Comparison of ENCODE assay signal across 11 mouse cellular contexts in genomic region chr4:53337784-53338183, GRCm38 (mm10).
A peak's percentile ranks its signal among the peaks of the same experiment; 100 is the strongest.
DNase-seq lines count a peak whose midpoint lies in the region; ATAC-seq lines count a peak whose summit lies in the region.
"Had no signal": no experiment of that assay in that cellular context is flagged by ENCODE, and none has a peak within 500 bp of the region (broad histone marks: within the 10 kb centered on the region; RNA-seq: fewer than 3 reads in every experiment).

No protein-coding gene starts in this region.

- H3K4me2 ChIP-seq in liver, embryonic 16.5 days (ENCODE audit: low read depth, low read length), result no peak overlapping the region
- no peak overlapping the region for H3K4me2 ChIP-seq in liver, embryonic 12.5 days
- H3K4me2 ChIP-seq: midbrain, embryonic 13.5 days had no signal

- H3K9me3 ChIP-seq in liver, embryonic 16.5 days (replicated peaks; ENCODE audit: control insufficient read depth, low read length), result no peaks in the 10 kb centered on the region; the same call in 1 of the 2 replicates
- peaks cover 6% of the 10 kb centered on the region for H3K9me3 ChIP-seq in liver, embryonic 12.5 days (replicated peaks)
- H3K9me3 ChIP-seq in embryonic facial prominence, embryonic 10.5 days, result peaks cover 6% of the 10 kb centered on the region; the same call in 1 of the 2 replicates

- no peak overlapping the region for H3K27ac ChIP-seq in liver, embryonic 16.5 days (ENCODE audit: low read length)
- no peak overlapping the region for H3K27ac ChIP-seq in liver, embryonic 12.5 days
- no peak overlapping the region for H3K27ac ChIP-seq in embryonic facial prominence, embryonic 10.5 days (replicated peaks)
- H3K27ac ChIP-seq: midbrain, embryonic 13.5 days had no signal

- no peak overlapping the region for H3K4me3 ChIP-seq in liver, embryonic 16.5 days (ENCODE audit: low read depth, low read length)
- no peak overlapping the region for H3K4me3 ChIP-seq in liver, embryonic 12.5 days
- H3K4me3 ChIP-seq in embryonic facial prominence, embryonic 10.5 days, result no peak overlapping the region
- H3K4me3 ChIP-seq: midbrain, embryonic 13.5 days had no signal

- peak; percentile 76 for ATAC-seq in liver, embryonic 16.5 days (ENCODE audit: low read depth)
- ATAC-seq in liver, embryonic 12.5 days, result no peak
- ATAC-seq: intestine, postnatal 0 days; midbrain, embryonic 13.5 days had no signal

- no peaks in the 10 kb centered on the region for H3K36me3 ChIP-seq in liver, embryonic 16.5 days (ENCODE audit: control insufficient read depth, insufficient read depth)
- H3K36me3 ChIP-seq in liver, embryonic 12.5 days, result no peaks in the 10 kb centered on the region
- H3K36me3 ChIP-seq in embryonic facial prominence, embryonic 10.5 days (replicated peaks), result no peaks in the 10 kb centered on the region
- H3K36me3 ChIP-seq: midbrain, embryonic 13.5 days had no signal

- H3K9ac ChIP-seq in liver, embryonic 16.5 days (ENCODE audit: low read depth, low read length), result no peak overlapping the region
- no peak overlapping the region for H3K9ac ChIP-seq in liver, embryonic 12.5 days
- H3K9ac ChIP-seq: midbrain, embryonic 13.5 days had no signal

- whole genome bisulfite sequencing in liver, embryonic 16.5 days (ENCODE audit: insufficient replicate concordance), result 46% methylated on average over 8 of the region's 8 CpGs
- 42% methylated on average over 8 of the region's 8 CpGs for WGBS in liver, embryonic 12.5 days (ENCODE audit: insufficient replicate concordance)
- WGBS in embryonic facial prominence, embryonic 10.5 days, result 25% methylated on average over 8 of the region's 8 CpGs

- DNase-seq in adrenal gland, postnatal 14 days, result peak; percentile 39
- no peak for DNase-seq in adrenal gland, postnatal 25 days
- DNase-seq in embryonic facial prominence, embryonic 10.5 days (ENCODE audit: low spot score), result peak; percentile 32
- peak; percentile 54 for DNase-seq in mesoderm, embryonic 11.5 days (ENCODE audit: low read depth, low spot score)
- no peak for DNase-seq in spleen, postnatal 14 days (ENCODE audit: low spot score in 2 of 2)
- DNase-seq in right cerebral cortex, adult 18-20 months, result no peak
- DNase-seq: gastrocnemius, postnatal 10 days had no signal

- no peaks in the 10 kb centered on the region for H3K4me1 ChIP-seq in liver, embryonic 16.5 days (ENCODE audit: control insufficient read depth, low read depth, low read length)
- H3K4me1 ChIP-seq in liver, embryonic 12.5 days, result no peaks in the 10 kb centered on the region
- H3K4me1 ChIP-seq in embryonic facial prominence, embryonic 10.5 days, result peaks cover 19% of the 10 kb centered on the region
- H3K4me1 ChIP-seq: midbrain, embryonic 13.5 days had no signal

- H3K27me3 ChIP-seq in liver, embryonic 16.5 days (ENCODE audit: control insufficient read depth, insufficient read depth, low read depth, low read length), result no peaks in the 10 kb centered on the region
- H3K27me3 ChIP-seq in liver, embryonic 12.5 days (replicated peaks), result no peaks in the 10 kb centered on the region
- H3K27me3 ChIP-seq in embryonic facial prominence, embryonic 10.5 days (replicated peaks; ENCODE audit: low read depth, poor library complexity, severe bottlenecking), result no peaks in the 10 kb centered on the region
- H3K27me3 ChIP-seq: midbrain, embryonic 13.5 days had no signal

Comparison
In these comparisons a context has a peak if more than half of its experiments do, and no peak if none do; other contexts are left out.
1. DNase-seq: peak in adrenal gland, postnatal 14 days (single experiment), embryonic facial prominence, embryonic 10.5 days (single experiment) and mesoderm, embryonic 11.5 days (single experiment); none in adrenal gland, postnatal 25 days (single experiment), spleen, postnatal 14 days (0 of 2) and right cerebral cortex, adult 18-20 months (single experiment).